Mouse (Mus musculus) mammary gland, adult 2 months (tissue): ENCODE data around the gene Tmem74b. TPM values are rescaled to one million over a fixed set of nuclear protein-coding genes. Genes with fewer than 3 reads are reported as not detected.

Experiments used
- polyA plus RNA-seq: library from polyadenylated mRNA; depleted of rRNA; stranded (reverse); fragments of >200 nt; gene quantifications from 2 replicates; pipeline ENCODE4 v1.2.3, GENCODE M21; 2012; ENCODE audit warnings: low replicate concordance; rRNA removed

The Tmem74b gene
- 0.30 and 0.39 TPM in 2 replicates for polyA plus RNA-seq

DNA sequence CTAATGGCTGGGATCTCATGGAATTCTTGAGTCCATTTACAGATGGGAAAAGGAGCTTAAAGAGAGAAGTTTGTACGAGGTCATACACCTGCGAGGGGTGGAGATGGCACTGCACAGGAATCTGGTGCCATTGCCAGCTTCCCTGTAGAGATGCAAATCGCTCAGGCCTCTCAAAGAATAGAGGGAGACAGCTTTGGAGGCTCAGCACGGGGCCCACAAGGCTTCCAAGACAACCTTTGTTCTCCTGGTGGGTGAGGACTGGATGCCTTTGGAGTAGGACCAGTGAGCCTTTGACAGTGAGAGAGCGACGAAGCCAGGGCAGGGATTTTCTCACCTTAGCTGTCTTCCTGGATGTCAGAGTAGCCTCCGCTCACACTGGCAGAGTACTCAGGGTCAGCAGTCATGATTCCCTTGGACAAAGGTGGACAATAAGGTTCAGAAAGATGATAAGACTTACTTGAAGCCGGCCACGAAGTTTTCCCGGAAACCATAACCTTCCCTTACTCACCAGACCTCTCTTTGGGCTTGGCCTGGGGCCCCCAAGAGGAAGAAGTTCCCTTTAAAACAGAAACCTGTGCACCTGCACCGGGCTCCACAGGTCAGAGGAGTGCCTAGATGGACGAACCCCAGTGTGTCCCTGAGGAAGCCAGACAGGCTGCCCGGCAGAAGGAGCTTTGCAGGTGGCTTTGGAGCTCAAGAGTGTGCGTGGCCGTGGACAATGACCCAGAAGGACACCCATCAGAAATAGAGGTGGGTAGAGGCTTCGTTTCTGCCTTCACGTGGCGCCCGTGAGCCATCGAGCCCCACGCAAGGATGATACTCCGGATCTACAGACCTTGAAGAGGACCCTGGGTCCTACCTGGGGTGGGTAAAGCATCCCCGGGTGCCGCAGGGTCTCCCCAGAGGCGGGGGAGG, at the start of gene Tmem74b:
Gene Tmem74b (plus strand): TSS at position 778 of the 915 bp plus-strand sequence.

DNA sequence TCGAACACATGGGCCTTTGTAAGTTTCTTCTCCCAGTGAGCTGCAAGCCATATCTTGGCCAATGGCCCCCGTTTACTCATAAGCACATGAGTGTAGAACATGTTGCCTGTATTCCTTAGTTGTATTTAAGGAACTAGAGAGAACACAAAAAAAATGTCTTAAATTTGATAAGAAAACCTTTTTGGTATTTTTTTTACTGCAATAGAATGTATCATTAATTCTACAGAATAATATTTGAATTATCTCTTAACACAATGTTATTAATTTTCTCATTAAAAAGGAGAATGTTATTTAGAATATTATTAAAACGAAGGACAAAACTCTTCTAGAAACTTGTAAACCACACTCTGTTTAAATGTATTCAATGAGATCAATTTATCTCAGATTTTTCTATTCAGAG, 33.4 kb upstream of the Tmem74b start, which contains the start of gene Rad21l:
Gene Rad21l (minus strand): TSS at position 101 of the 400 bp plus-strand sequence.

DNA sequence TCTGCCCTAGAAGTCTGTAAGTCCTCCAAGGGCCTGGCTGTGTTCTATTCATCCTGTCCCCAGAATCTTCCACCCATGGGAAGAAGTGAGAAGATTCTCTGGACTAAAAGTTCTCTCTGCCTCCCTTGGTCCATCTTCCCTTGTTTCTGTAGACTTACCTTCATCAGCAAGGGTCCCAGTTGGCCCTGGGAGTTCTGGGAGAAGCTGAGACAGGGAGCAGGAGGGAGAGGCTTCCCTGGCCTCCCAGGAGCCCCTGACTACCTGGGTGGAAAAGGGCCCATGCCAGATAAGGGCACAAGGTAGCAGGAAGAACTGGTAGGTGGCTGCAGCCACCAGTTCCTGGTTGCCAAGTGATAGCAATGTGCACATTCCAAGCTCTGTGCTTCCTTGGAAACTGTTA, 42.0 kb downstream of the Tmem74b start, which contains the start of gene Psmf1:
Gene Psmf1 (minus strand): TSS at position 342 of the 400 bp plus-strand sequence.

Other genes with a start within 250 kb of the Tmem74b start
- not detected in 2 replicates for gene 4921509C19Rik, start 225.9 kb upstream of the Tmem74b start, polyA plus RNA-seq
- gene Nsfl1c, start 207.8 kb upstream of the Tmem74b start, polyA plus RNA-seq: 38.1 and 62.6 TPM in 2 replicates
- 80.5 and 154 TPM in 2 replicates for gene Fkbp1a, start 159.5 kb upstream of the Tmem74b start, polyA plus RNA-seq
- 3.3 and 5.8 TPM in 2 replicates for gene Sdcbp2, start 129.4 kb upstream of the Tmem74b start, polyA plus RNA-seq
- 0.70 and 1.1 TPM in 2 replicates for gene Snph, start 69.4 kb upstream of the Tmem74b start, polyA plus RNA-seq
- gene Rad21l, start 33.5 kb upstream of the Tmem74b start, polyA plus RNA-seq: not detected in 2 replicates
- 42.9 and 47.1 TPM in 2 replicates for gene Psmf1, start 42.2 kb downstream of the Tmem74b start, polyA plus RNA-seq
- 0.10 and 0.34 TPM in 2 replicates for gene Rspo4, start 140.9 kb downstream of the Tmem74b start, polyA plus RNA-seq
- gene Angpt4, start 209.2 kb downstream of the Tmem74b start, polyA plus RNA-seq: 0.70 and 1.3 TPM in 2 replicates